ENCODE assay signal across 8 mouse cellular contexts in the genomic region with DNA sequence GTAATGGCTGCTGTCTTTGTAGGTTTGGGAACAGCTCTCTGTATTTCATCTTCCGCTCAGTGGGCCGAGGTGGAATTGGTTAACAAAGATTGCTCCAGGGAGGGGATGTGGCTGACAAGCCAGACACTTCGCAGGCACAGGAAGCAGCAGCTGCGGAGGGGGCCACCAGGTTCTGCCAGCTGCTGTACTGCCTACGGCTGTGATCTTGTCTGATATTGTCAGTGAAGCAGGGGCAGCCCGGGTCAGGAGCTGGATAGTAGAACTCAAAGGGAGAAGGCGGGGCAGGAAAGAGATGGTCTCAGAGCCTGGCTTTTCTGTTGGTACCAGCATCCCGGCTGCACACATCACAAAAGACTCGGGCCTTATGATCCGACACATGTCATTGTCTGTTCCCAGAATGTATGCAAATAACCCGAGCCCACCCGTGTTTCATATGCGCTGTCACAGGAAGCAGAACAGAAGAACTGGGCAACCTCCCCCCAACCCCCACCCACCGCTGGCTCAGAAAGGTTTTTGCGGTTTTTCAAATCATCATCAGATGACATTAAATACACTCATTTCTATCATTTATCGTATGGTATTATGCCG. TPM values are rescaled to one million over a fixed set of nuclear protein-coding genes. Genes with fewer than 3 reads are reported as not detected.
DNase-seq lines count a peak whose midpoint lies in the region; ATAC-seq lines count a peak whose summit lies in the region.
"Had no signal": no experiment of that assay in that cellular context is flagged by ENCODE, and none has a peak within 500 bp of the region (broad histone marks: within the 10 kb centered on the region; RNA-seq: fewer than 3 reads in every experiment).

No protein-coding gene starts in this region.

- no peak overlapping the region for H3K27ac ChIP-seq in lung, embryonic 16.5 days (ENCODE audit: low read length)
- H3K27ac ChIP-seq in hindbrain, embryonic 11.5 days (ENCODE audit: low read depth, low read length) = peak overlapping the region; percentile 83
- peak overlapping the region; percentile 80 for H3K27ac ChIP-seq in midbrain, embryonic 16.5 days (ENCODE audit: low read length)
- H3K27ac ChIP-seq: liver, embryonic 15.5 days had no signal

- WGBS in lung, embryonic 16.5 days = 45% methylated on average over 17 of the region's 17 CpGs
- 27% methylated on average over 17 of the region's 17 CpGs for WGBS in hindbrain, embryonic 11.5 days
- WGBS in midbrain, embryonic 16.5 days = 16% methylated on average over 17 of the region's 17 CpGs

- no peaks in the 10 kb centered on the region for H3K36me3 ChIP-seq in lung, embryonic 16.5 days (ENCODE audit: control insufficient read depth, insufficient read depth, low read length)
- no peaks in the 10 kb centered on the region for H3K36me3 ChIP-seq in hindbrain, embryonic 11.5 days (ENCODE audit: control insufficient read depth, insufficient read depth, low read length)
- no peaks in the 10 kb centered on the region for H3K36me3 ChIP-seq in midbrain, embryonic 16.5 days (ENCODE audit: control insufficient read depth, insufficient read depth, low read length)
- H3K36me3 ChIP-seq: liver, embryonic 15.5 days had no signal

- no peak overlapping the region for H3K4me3 ChIP-seq in lung, embryonic 16.5 days (ENCODE audit: low read length)
- no peak overlapping the region for H3K4me3 ChIP-seq in hindbrain, embryonic 11.5 days (ENCODE audit: low read depth, low read length)
- H3K4me3 ChIP-seq in midbrain, embryonic 16.5 days (ENCODE audit: low read depth, low read length) = no peak overlapping the region
- H3K4me3 ChIP-seq: liver, embryonic 15.5 days had no signal

- no peak for DNase-seq in lung, adult 18-20 months
- DNase-seq in hindbrain, embryonic 11.5 days (ENCODE audit: low spot score) = peak; percentile 70
- DNase-seq in thymus, postnatal 10 days (ENCODE audit: low spot score in 2 of 2) = peak; percentile 87 to 91
- DNase-seq in layer of hippocampus, postnatal 25 days (ENCODE audit: extremely low spot score in 1 of 2, low spot score in 1 of 2) = no peak

- H3K27me3 ChIP-seq in lung, embryonic 16.5 days (ENCODE audit: control insufficient read depth, insufficient read depth, low read depth, low read length) = no peaks in the 10 kb centered on the region
- peaks cover 15% of the 10 kb centered on the region for H3K27me3 ChIP-seq in hindbrain, embryonic 11.5 days (ENCODE audit: control insufficient read depth, insufficient read depth, low read length)
- H3K27me3 ChIP-seq in midbrain, embryonic 16.5 days (ENCODE audit: control insufficient read depth, insufficient read depth, low read depth, low read length) = no peaks in the 10 kb centered on the region; the same call in 1 of the 2 replicates

- H3K9me3 ChIP-seq in lung, embryonic 16.5 days (ENCODE audit: control insufficient read depth, low read length) = no peaks in the 10 kb centered on the region
- H3K9me3 ChIP-seq in hindbrain, embryonic 11.5 days (ENCODE audit: control insufficient read depth, low read length) = no peaks in the 10 kb centered on the region
- H3K9me3 ChIP-seq in midbrain, embryonic 16.5 days (replicated peaks; ENCODE audit: control insufficient read depth, low read length, poor library complexity, severe bottlenecking) = no peaks in the 10 kb centered on the region
- H3K9me3 ChIP-seq: liver, embryonic 15.5 days had no signal

- ATAC-seq in lung, embryonic 16.5 days (ENCODE audit: low read depth) = 0 out of 2 replicates have a peak, but pooled peaks have one; percentile 22
- ATAC-seq in common myeloid progenitor, adult 5-6 weeks (replicated peaks; ENCODE audit: low read depth, poor library complexity, severe bottlenecking) = peak; percentile 90
- ATAC-seq in hindbrain, embryonic 11.5 days (ENCODE audit: low FRiP score) = peak; percentile 73
- ATAC-seq in midbrain, embryonic 16.5 days = peak; percentile 71

- no peak overlapping the region for H3K9ac ChIP-seq in lung, embryonic 16.5 days (ENCODE audit: low read length)
- H3K9ac ChIP-seq in hindbrain, embryonic 11.5 days (ENCODE audit: low read depth, low read length) = no peak overlapping the region
- peak overlapping the region; percentile 52; the same call in 1 of the 2 replicates for H3K9ac ChIP-seq in midbrain, embryonic 16.5 days (ENCODE audit: low read depth, low read length)
- H3K9ac ChIP-seq: liver, embryonic 15.5 days had no signal

- H3K4me1 ChIP-seq in lung, embryonic 16.5 days (replicated peaks; ENCODE audit: control insufficient read depth, insufficient read depth, low read length) = no peaks in the 10 kb centered on the region; the same call in 1 of the 2 replicates
- H3K4me1 ChIP-seq in hindbrain, embryonic 11.5 days (replicated peaks; ENCODE audit: control insufficient read depth, insufficient read depth, low read length) = peaks cover 17% of the 10 kb centered on the region
- peaks cover 47% of the 10 kb centered on the region for H3K4me1 ChIP-seq in midbrain, embryonic 16.5 days (ENCODE audit: control insufficient read depth, insufficient read depth, low read length)

- no peak overlapping the region for H3K4me2 ChIP-seq in lung, embryonic 16.5 days (ENCODE audit: low read depth, low read length)
- H3K4me2 ChIP-seq in hindbrain, embryonic 11.5 days (replicated peaks; ENCODE audit: low read depth, low read length) = no peak overlapping the region; the same call in 1 of the 2 replicates
- H3K4me2 ChIP-seq in midbrain, embryonic 16.5 days (ENCODE audit: low read length) = peak overlapping the region; percentile 31
- H3K4me2 ChIP-seq: liver, embryonic 15.5 days had no signal

RNA-seq across cellular contexts. Expression of a gene that starts 6.4 kb away (rescaled TPM):
- 1.1 and 1.7 TPM in 2 replicates for polyA plus RNA-seq in lung, embryonic 16.5 days (2015; fragmentation: Nextera tagmentation; extraction: Ambion mirVana)
- not detected in 2 replicates for total RNA-seq in common myeloid progenitor, adult 5-6 weeks (2017)
- 7.6 and 8.6 TPM in 2 replicates for polyA plus RNA-seq in hindbrain, embryonic 11.5 days (2014; fragmentation: Nextera tagmentation; extraction: Ambion mirVana)
- polyA plus RNA-seq in midbrain, embryonic 16.5 days (2015; fragmentation: Nextera tagmentation; extraction: Ambion mirVana) = 6.0 and 7.5 TPM in 2 replicates
- 1 to 10 TPM; 1.5 to 1.8 TPM for total RNA-seq in layer of hippocampus, postnatal 25 days (2021)

RNA-seq across cellular contexts. Expression of a gene that starts 43.1 kb away (rescaled TPM):
- 0.34 and 0.69 TPM in 2 replicates for polyA plus RNA-seq in lung, embryonic 16.5 days (2015; fragmentation: Nextera tagmentation; extraction: Ambion mirVana)
- not detected in 2 replicates for total RNA-seq in common myeloid progenitor, adult 5-6 weeks (2017)
- 13.3 TPM in 2 replicates for polyA plus RNA-seq in hindbrain, embryonic 11.5 days (2014; fragmentation: Nextera tagmentation; extraction: Ambion mirVana)
- polyA plus RNA-seq in midbrain, embryonic 16.5 days (2015; fragmentation: Nextera tagmentation; extraction: Ambion mirVana) = 140 and 146 TPM in 2 replicates
- 100 to 1,000 TPM; 162 to 174 TPM for total RNA-seq in layer of hippocampus, postnatal 25 days (2021)

Comparison
In these comparisons a context has a peak if more than half of its experiments do, and no peak if none do; other contexts are left out.
1. ATAC-seq: peak in every context shown above with its lines; median percentile 90 in common myeloid progenitor, adult 5-6 weeks; 73 in hindbrain, embryonic 11.5 days; 71 in midbrain, embryonic 16.5 days; 22 in lung, embryonic 16.5 days.
2. DNase-seq: peak in hindbrain, embryonic 11.5 days (single experiment) and thymus, postnatal 10 days (2 of 2); none in lung, adult 18-20 months (0 of 2) and layer of hippocampus, postnatal 25 days (0 of 2).